Mouse (Mus musculus): ENCODE measurements at regions not wholly inside any gene's neighbourhood (a gene's known extent, or its start where the extent isn't known, plus 50 kb on each side); places are given as distances from the start of the nearest gene placed in this dataset.

DNA sequence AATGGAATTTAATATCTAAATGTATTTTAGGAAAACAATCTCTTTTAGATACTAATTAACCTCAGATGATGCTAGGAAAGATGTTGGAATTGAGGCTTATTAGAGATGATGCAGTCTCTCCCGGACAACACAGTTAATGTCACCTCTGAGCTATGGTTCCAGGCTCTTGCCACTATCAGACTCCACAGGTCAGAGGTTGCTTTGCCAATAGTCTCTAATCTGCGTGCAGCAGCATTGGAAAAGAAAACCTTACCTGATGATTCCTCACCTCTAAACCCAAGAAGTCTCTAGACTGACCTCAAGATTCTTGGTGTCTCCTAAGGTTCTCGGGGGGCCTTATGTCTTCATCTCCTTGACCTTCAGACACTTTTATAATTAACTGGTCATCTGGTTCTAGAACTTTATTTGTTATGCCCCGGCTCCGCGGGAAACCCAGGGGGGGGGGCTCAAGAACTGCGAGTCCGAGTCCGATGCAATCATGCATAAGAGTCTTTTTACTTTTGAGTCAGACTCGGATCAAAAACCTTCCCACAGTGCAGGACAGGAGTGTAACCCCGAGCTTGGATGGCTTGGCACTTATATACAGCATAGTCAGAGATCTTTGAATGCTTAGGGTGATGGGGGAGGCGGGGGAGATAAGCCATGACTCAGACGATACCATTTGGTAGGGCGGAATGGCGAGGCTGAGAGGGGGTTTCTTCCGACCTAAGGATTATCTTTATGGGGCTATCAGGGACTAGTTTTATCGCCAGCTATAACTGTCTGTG is 626.9 kb downstream of the Zfp706 start:
- no peak for DNase-seq (ENCODE audit: low spot score in 2 of 2)

DNA sequence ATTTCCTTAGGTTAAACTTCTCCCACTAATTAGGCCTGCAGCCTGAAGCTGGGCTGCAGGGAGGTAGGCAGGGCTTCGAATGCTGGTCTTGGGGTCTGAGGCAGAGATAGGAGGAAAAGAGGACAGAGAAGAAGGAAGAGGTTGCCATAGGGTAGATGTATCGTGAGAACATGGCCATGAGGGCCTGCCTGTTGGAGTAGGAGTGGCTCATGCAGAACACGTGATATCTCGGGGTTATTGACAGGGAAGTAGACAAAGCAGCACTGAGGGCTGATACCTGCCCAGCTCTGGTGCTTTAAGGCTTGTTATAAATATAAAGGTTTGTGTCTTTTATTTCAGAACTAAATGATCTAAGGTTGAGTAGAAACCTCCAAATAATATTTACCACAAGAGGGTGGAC is 628.9 kb downstream of the Zfp706 start:
- no peak for DNase-seq (ENCODE audit: low spot score in 2 of 2)

DNA sequence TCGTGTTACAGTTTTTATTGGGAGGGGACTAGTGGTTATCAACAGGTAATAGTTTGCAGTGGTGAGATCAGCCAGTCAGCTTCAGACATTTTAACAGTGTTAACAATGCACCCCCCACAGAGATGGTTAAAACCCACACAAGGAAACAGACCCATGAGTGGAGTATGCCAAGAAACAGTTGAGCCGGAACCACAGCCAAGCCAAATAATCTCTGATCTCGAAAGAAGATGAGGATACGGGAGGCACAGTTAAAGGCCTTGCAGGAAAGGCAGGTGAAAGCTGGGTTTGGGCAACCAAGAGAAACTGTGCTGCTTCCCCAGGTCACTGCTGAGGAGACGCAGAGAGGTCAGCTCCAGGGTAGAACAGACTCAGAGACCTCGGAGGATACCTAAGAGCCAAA is 631.0 kb downstream of the Zfp706 start:
- no peak for DNase-seq (ENCODE audit: low spot score in 2 of 2)

- no peak for DNase-seq (ENCODE audit: low spot score in 2 of 2)
Observed at GRCm38 (mm10) chr15:36375549-36375885, 632.1 kb downstream of the Zfp706 start.

- DNase-seq (ENCODE audit: low spot score in 2 of 2): peak in 1 of 2 experiments; percentile 19
Observed at GRCm38 (mm10) chr15:36374732-36375548, 632.6 kb downstream of the Zfp706 start.

- no peak for DNase-seq (ENCODE audit: low spot score in 2 of 2)
Observed at GRCm38 (mm10) chr15:36373900-36374611, 633.5 kb downstream of the Zfp706 start.

DNA sequence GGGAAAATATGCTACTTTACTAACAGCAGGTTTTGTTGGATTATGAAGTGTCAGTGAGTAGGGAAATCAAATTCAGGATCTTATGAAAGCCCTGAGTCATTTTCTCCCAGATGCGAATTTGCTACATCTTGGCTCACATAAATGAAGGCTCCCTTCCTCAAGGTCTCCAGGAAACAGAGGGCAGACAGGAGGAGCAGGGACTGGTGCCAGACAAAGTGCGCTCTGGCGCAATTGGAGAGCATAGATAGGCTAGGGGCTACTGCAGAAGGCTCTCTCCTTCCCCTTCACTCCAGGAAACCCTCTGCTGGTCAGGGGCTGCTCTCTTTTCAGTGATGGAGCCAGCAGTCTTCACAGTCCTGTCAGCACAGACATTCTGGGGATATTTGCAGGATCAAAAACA is 634.1 kb downstream of the Zfp706 start:
- DNase-seq (ENCODE audit: low spot score in 2 of 2): no peak

DNA sequence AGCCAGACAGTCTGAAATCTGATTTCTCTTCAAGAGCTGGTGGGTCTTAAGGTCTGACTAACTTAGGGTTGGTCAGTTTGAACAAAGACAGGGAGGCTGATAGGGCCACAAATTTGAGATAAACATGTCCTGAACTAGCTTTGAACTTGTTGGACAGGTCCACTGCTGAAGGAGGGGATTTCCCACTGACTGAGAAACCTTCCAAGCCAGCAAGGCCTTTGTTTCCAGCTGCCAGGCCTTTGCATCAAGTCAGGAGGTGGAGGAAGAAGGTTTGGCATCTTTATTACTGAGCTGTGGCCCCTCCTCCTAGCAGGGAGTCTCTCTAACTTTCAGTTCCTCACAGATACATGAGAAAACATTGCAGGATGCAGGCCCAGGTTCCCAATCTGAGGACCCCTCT is 636.2 kb downstream of the Zfp706 start:
- DNase-seq (ENCODE audit: low spot score in 2 of 2): no peak

DNA sequence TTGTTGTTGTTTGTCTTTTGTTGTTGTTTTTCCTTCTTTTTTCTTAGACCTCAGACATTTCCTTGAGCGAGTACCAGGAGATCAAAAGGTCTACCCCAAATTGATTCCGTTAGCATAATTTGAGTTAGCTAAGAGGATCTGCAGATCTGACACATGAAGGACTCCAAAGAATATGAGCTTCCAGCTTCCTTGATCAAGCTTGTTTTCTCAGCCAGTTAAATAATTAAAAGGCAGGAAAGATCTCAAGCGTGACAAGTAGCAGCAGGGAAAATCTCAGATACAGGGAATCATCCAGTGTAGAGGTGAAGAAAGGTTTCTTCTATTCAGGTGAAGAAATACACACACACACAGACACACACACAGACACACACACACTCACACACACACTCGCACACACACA is 636.7 kb downstream of the Zfp706 start:
- no peak for DNase-seq (ENCODE audit: low spot score in 2 of 2)

DNA sequence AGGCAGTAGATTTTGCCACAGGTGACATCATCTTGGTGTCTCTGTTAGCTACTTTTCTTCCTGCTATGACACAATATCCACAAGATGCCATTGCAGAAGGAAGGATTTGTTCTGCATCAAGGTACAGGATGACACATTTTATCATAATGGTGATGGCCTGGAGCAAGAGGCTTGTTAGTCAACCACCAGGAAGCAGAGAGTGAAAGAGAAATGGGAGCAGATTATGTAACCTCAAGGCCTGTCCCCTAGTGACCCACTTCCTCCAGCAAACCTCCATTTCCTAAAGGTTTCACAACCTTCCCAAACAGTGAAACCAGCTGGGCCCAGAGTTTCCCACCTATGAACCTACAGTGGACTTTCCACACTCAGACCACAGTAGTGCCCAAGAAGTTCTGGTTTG is 640.3 kb downstream of the Zfp706 start:
- no peak for DNase-seq (ENCODE audit: low spot score in 2 of 2)

GRCm38 (mm10) chr15:36364757-36365156 is 642.8 kb downstream of the Zfp706 start:
- DNase-seq (ENCODE audit: low spot score in 2 of 2): no peak

- DNase-seq (ENCODE audit: low spot score in 2 of 2): no peak
Observed at GRCm38 (mm10) chr15:36364062-36364461, 643.5 kb downstream of the Zfp706 start.

GRCm38 (mm10) chr15:36362911-36363565 is 644.5 kb downstream of the Zfp706 start:
- no peak for DNase-seq (ENCODE audit: low spot score in 2 of 2)

- no peak for DNase-seq (ENCODE audit: low spot score in 2 of 2)
Observed at GRCm38 (mm10) chr15:36361522-36362148, 645.9 kb downstream of the Zfp706 start.

GRCm38 (mm10) chr15:36360694-36361521 is 646.7 kb downstream of the Zfp706 start:
- peak in 1 of 2 experiments; percentile 1 for DNase-seq (ENCODE audit: low spot score in 2 of 2)

DNA sequence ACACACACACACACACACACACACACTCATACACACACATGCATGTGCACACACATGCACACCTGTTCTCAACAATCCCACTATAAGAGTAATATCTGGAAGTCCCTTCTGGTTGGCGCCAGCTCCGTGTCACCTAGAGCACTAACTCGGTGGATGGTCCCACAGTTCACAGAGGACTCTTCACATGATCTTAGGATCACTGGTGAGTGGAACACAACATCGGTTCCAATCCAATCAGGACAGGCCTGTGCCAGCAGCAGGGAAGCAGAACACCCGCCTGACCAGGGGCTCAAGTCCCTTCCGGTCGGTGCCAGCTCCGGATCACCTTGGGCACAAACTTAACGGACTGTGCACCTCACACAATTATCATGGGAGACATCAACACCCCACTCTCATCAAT is 651.7 kb downstream of the Zfp706 start:
- peak in 1 of 2 experiments; percentile 1 for DNase-seq (ENCODE audit: low spot score in 2 of 2)

DNA sequence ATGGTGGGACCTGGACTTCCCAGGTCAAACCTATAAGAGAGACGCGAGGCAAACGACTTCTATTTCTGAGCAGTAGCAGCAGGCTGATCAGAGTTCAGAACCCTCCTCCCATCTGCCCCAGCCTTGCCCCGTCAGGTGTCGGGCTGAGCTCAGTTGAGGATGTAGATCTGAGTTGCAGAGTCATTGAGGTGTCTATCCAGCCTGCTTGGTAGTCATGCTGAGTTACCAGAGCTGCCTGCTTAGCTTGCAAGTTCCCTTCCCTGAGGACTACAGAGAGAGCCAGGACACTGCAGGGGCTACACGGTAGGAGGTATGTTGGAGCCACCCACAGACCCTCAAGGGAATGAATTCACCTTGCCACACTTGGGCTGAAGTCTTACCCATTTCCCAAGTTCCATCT is 653.0 kb downstream of the Zfp706 start:
- DNase-seq (ENCODE audit: low spot score in 2 of 2): no peak

GRCm38 (mm10) chr15:36353793-36354192 is 653.8 kb downstream of the Zfp706 start:
- DNase-seq (ENCODE audit: low spot score in 2 of 2): no peak

DNA sequence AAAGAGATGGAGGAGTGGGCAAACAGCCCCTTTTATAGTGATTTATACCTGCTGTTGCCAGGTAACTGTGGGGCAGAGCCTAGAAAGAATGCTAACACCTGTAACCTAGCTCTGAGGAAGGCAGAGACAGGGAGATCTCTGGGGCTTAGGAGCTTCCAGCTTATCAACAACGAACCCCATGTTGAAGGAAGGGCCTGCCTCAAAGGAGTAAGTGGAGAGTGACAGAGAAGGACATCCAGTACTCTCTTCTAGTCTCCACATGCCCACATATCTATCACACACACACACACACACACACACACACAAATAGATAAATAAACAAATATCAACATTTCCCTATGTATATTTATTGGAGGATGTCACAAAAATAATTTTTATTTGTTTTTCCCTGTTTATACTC is 654.6 kb downstream of the Zfp706 start:
- no peak for DNase-seq (ENCODE audit: low spot score in 2 of 2)

DNA sequence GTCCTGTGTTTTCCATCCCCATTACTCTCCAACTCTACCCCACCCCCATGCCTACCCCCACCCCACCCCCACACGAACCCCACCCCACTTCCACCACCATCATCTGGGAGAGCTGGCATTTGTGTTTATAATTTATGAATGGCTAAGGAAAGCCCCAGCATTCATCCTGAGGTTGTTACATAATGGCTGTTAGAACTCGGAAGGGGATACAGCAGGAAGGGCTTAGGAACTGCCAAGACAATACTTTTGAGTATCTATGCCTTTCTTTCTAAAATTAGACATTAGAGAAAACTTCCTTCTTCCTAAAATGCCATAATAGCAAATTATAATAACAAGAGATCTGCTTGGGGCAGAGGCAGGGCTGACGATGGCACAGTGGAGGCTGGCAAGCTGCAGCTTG is 655.9 kb downstream of the Zfp706 start:
- no peak for DNase-seq (ENCODE audit: low spot score in 2 of 2)
